ENCODE assay signal across 17 mouse cellular contexts in genomic region chr13:46222031-46222430, GRCm38 (mm10). TPM values are rescaled to one million over a fixed set of nuclear protein-coding genes. Genes with fewer than 3 reads are reported as not detected.
DNase-seq lines count a peak whose midpoint lies in the region; ATAC-seq and TF ChIP-seq lines count a peak whose summit lies in the region.
"Had no signal": no experiment of that assay in that cellular context is flagged by ENCODE, and none has a peak within 500 bp of the region (broad histone marks: within the 10 kb centered on the region; RNA-seq: fewer than 3 reads in every experiment).

No protein-coding gene starts in this region.

- no peak overlapping the region for H3K4me3 ChIP-seq in midbrain, embryonic 14.5 days (replicated peaks; ENCODE audit: low read depth, low read length)
- H3K4me3 ChIP-seq in midbrain, postnatal 0 days (ENCODE audit: low read depth, low read length): no peak overlapping the region
- H3K4me3 ChIP-seq: forebrain, embryonic 10.5 days; midbrain, embryonic 15.5 days had no signal

- ATAC-seq in frontal cortex, adult (ENCODE audit: low TSS enrichment): 0 out of 2 replicates have a peak, but pooled peaks have one; percentile 38
- no peak for ATAC-seq in midbrain, embryonic 14.5 days (ENCODE audit: low FRiP score, low TSS enrichment)
- no peak for ATAC-seq in midbrain, postnatal 0 days (ENCODE audit: low FRiP score)
- ATAC-seq in megakaryocyte-erythroid progenitor cell, adult 5-6 weeks (replicated peaks; ENCODE audit: low FRiP score, low TSS enrichment, poor library complexity, severe bottlenecking): no peak
- ATAC-seq: liver, postnatal 0 days; midbrain, embryonic 15.5 days had no signal

- no peak for TF ChIP-seq CTCF in midbrain, postnatal 0 days (IDR thresholded peaks at IDR 0.05)

- H3K36me3 ChIP-seq in midbrain, embryonic 14.5 days (ENCODE audit: control insufficient read depth, insufficient read depth, low read length): no peaks in the 10 kb centered on the region
- H3K36me3 ChIP-seq in midbrain, postnatal 0 days (ENCODE audit: insufficient read depth, low read length): no peaks in the 10 kb centered on the region
- H3K36me3 ChIP-seq: forebrain, embryonic 10.5 days; G1E; midbrain, embryonic 15.5 days had no signal

- no peaks in the 10 kb centered on the region for H3K9me3 ChIP-seq in midbrain, embryonic 14.5 days (ENCODE audit: control insufficient read depth, low read length)
- no peaks in the 10 kb centered on the region for H3K9me3 ChIP-seq in midbrain, postnatal 0 days (ENCODE audit: low read length)
- H3K9me3 ChIP-seq: forebrain, embryonic 10.5 days; G1E; midbrain, embryonic 15.5 days had no signal

- DNase-seq in frontal cortex, postnatal 25 days (ENCODE audit: low spot score in 2 of 2): no peak
- DNase-seq in midbrain, embryonic 14.5 days: peak; percentile 18
- no peak for DNase-seq in midbrain, postnatal 0 days (ENCODE audit: low spot score)
- peak; percentile 7 for DNase-seq in lung, postnatal 36 days
- peak; percentile 47 for DNase-seq in testis, postnatal 14 days (ENCODE audit: low spot score)
- no peak for DNase-seq in cerebellum, postnatal 4 days (ENCODE audit: low spot score in 2 of 2)
- DNase-seq: B cell, adult 2 months; kidney, postnatal 14 days; liver, postnatal 0 days had no signal

- H3K27ac ChIP-seq in midbrain, embryonic 14.5 days (replicated peaks; ENCODE audit: low read depth, low read length): no peak overlapping the region
- no peak overlapping the region for H3K27ac ChIP-seq in midbrain, postnatal 0 days (ENCODE audit: low read depth, low read length)
- H3K27ac ChIP-seq: forebrain, embryonic 10.5 days; midbrain, embryonic 15.5 days had no signal

- H3K9ac ChIP-seq in midbrain, embryonic 14.5 days (replicated peaks; ENCODE audit: low read length): no peak overlapping the region
- H3K9ac ChIP-seq in midbrain, postnatal 0 days (replicated peaks; ENCODE audit: low read length, poor library complexity, severe bottlenecking): no peak overlapping the region
- H3K9ac ChIP-seq: liver, postnatal 0 days; midbrain, embryonic 15.5 days had no signal

- H3K4me1 ChIP-seq in midbrain, embryonic 14.5 days (ENCODE audit: control insufficient read depth, insufficient read depth, low read length): peaks cover 11% of the 10 kb centered on the region; the same call in 1 of the 2 replicates
- H3K4me1 ChIP-seq in midbrain, postnatal 0 days (ENCODE audit: insufficient read depth, low read length): peaks cover 3% of the 10 kb centered on the region; the same call in 1 of the 2 replicates

- H3K27me3 ChIP-seq in midbrain, embryonic 14.5 days (ENCODE audit: control insufficient read depth, insufficient read depth, low read length): no peaks in the 10 kb centered on the region
- no peaks in the 10 kb centered on the region for H3K27me3 ChIP-seq in midbrain, postnatal 0 days (ENCODE audit: insufficient read depth, low read length)
- H3K27me3 ChIP-seq: midbrain, embryonic 15.5 days had no signal

- WGBS in midbrain, embryonic 14.5 days: 72% methylated on average over 7 of the region's 7 CpGs
- 56% methylated on average over 7 of the region's 7 CpGs for WGBS in midbrain, postnatal 0 days

- no peak overlapping the region for H3K4me2 ChIP-seq in midbrain, embryonic 14.5 days (ENCODE audit: low read length)
- no peak overlapping the region for H3K4me2 ChIP-seq in midbrain, postnatal 0 days (ENCODE audit: low read depth, low read length, poor library complexity, severe bottlenecking)
- H3K4me2 ChIP-seq: midbrain, embryonic 15.5 days had no signal

RNA-seq across cellular contexts. Expression of gene Stmnd1, which starts 51.5 kb away (rescaled TPM):
- polyA plus RNA-seq in midbrain, embryonic 14.5 days (2014; fragmentation: Nextera tagmentation; extraction: Ambion mirVana): not detected in 2 replicates
- 0.19 TPM in 1 of 2 replicates, not detected in the other for total RNA-seq in midbrain, postnatal 0 days (2014; rRNA removed)
- not detected in 2 replicates for polyA plus RNA-seq in midbrain, postnatal 0 days (2015; fragmentation: Nextera tagmentation; extraction: Ambion mirVana)
- total RNA-seq in megakaryocyte-erythroid progenitor cell, adult 5-6 weeks (2014; fragmentation: Nextera tagmentation): not detected in 2 replicates
- total RNA-seq in megakaryocyte-erythroid progenitor cell, adult 5-6 weeks (2017): not detected in 2 replicates
- total RNA-seq: G1E; left cerebral cortex, postnatal 25 days had no signal
- polyA plus RNA-seq: forebrain, embryonic 10.5 days; G1E; liver, postnatal 0 days; midbrain, embryonic 15.5 days; neural tube, embryonic 14.5 days; spleen, adult 2 months had no signal

Comparison
In these comparisons a context has a peak if more than half of its experiments do, and no peak if none do; other contexts are left out.
1. DNase-seq: peak in midbrain, embryonic 14.5 days (single experiment), lung, postnatal 36 days (single experiment) and testis, postnatal 14 days (single experiment); none in frontal cortex, postnatal 25 days (0 of 2), midbrain, postnatal 0 days (single experiment) and cerebellum, postnatal 4 days (0 of 2).